Mouse (Mus musculus): ENCODE measurements at regions not wholly inside any gene's neighbourhood (a gene's known extent, or its start where the extent isn't known, plus 50 kb on each side); places are given as distances from the start of the nearest gene placed in this dataset.

DNA sequence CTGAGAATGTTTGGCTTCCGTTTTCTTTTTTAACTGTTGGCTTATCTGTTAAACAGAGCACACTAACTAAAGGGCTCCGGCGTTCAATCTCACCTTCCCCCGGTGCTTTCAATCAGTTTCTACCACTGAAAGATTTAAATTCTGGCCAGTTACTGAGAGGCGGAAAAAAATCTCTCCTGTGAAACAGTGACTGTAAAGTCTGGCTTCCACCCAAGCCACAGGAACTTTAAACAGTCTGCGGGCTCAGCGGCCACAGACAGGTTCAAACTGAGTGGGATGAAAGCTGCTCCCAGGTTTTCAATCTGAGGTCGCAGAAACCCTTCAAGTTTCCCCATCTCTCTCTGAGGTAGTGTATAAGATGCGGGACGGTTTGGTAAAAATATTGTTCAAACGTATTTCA lies 538.2 kb upstream of the Gm11114 start:
- no peak overlapping the region for H3K4me2 ChIP-seq (ENCODE audit: low read depth)
- no peak for ATAC-seq (ENCODE audit: insufficient read depth, low FRiP score, low TSS enrichment)
- H3K36me3 ChIP-seq (ENCODE audit: control insufficient read depth, insufficient read depth, low read length): no peaks in the 10 kb centered on the region
- no peaks in the 10 kb centered on the region for H3K27me3 ChIP-seq (ENCODE audit: control insufficient read depth, insufficient read depth, low read length)
- H3K4me1 ChIP-seq (ENCODE audit: control insufficient read depth, insufficient read depth, low read length): no peaks in the 10 kb centered on the region
- H3K27ac ChIP-seq (ENCODE audit: low read depth, low read length): no peak overlapping the region
- WGBS: 86% methylated on average over 11 of the region's 11 CpGs
- H3K4me3 ChIP-seq (ENCODE audit: low read depth, low read length): no peak overlapping the region
- no peak for DNase-seq (ENCODE audit: low spot score)
- H3K9ac ChIP-seq (ENCODE audit: low read length): no peak overlapping the region
- H3K9me3 ChIP-seq (ENCODE audit: control insufficient read depth, low read length): no peaks in the 10 kb centered on the region

- no peak for ATAC-seq (ENCODE audit: insufficient read depth, low FRiP score, low TSS enrichment)
- Histone ChIP-seq H3K36me3 (ENCODE audit: control insufficient read depth, insufficient read depth, low read length) (no peaks in the 10 kb centered on the region), H3K27ac (ENCODE audit: low read depth, low read length) (no peak overlapping the region), H3K9ac (ENCODE audit: low read length) (no peak overlapping the region), H3K4me3 (ENCODE audit: low read depth, low read length) (no peak overlapping the region), H3K27me3 (ENCODE audit: control insufficient read depth, insufficient read depth, low read length) (no peaks in the 10 kb centered on the region), H3K9me3 (ENCODE audit: control insufficient read depth, low read length) (no peaks in the 10 kb centered on the region), H3K4me1 (ENCODE audit: control insufficient read depth, insufficient read depth, low read length) (no peaks in the 10 kb centered on the region), H3K4me2 (ENCODE audit: low read depth) (no peak overlapping the region)
- WGBS: 82% methylated on average over 2 of the region's 2 CpGs
- no peak for DNase-seq (ENCODE audit: low spot score)
Observed at GRCm38 (mm10) chr9:84775190-84775589, 537.4 kb upstream of the Gm11114 start.

GRCm38 (mm10) chr9:84779125-84779524 lies 533.4 kb upstream of the Gm11114 start:
- DNase-seq (ENCODE audit: low spot score) (no peak), ATAC-seq (ENCODE audit: insufficient read depth, low FRiP score, low TSS enrichment) (no peak)
- Histone ChIP-seq H3K4me3 (ENCODE audit: low read depth, low read length) (no peak overlapping the region), H3K36me3 (ENCODE audit: control insufficient read depth, insufficient read depth, low read length) (no peaks in the 10 kb centered on the region), H3K9me3 (ENCODE audit: control insufficient read depth, low read length) (no peaks in the 10 kb centered on the region), H3K27ac (ENCODE audit: low read depth, low read length) (no peak overlapping the region), H3K9ac (ENCODE audit: low read length) (no peak overlapping the region), H3K4me2 (ENCODE audit: low read depth) (no peak overlapping the region), H3K27me3 (ENCODE audit: control insufficient read depth, insufficient read depth, low read length) (no peaks in the 10 kb centered on the region), H3K4me1 (ENCODE audit: control insufficient read depth, insufficient read depth, low read length) (no peaks in the 10 kb centered on the region)
- 79% methylated on average over 1 of the region's 1 CpGs for WGBS

- no peak overlapping the region for H3K27ac ChIP-seq (ENCODE audit: low read depth, low read length)
- H3K36me3 ChIP-seq (ENCODE audit: control insufficient read depth, insufficient read depth, low read length): no peaks in the 10 kb centered on the region
- H3K27me3 ChIP-seq (ENCODE audit: control insufficient read depth, insufficient read depth, low read length): no peaks in the 10 kb centered on the region
- no peak overlapping the region for H3K4me2 ChIP-seq (ENCODE audit: low read depth)
- DNase-seq (ENCODE audit: low spot score) (no peak), ATAC-seq (ENCODE audit: insufficient read depth, low FRiP score, low TSS enrichment) (no peak)
- no peaks in the 10 kb centered on the region for H3K9me3 ChIP-seq (ENCODE audit: control insufficient read depth, low read length)
- H3K4me3 ChIP-seq (ENCODE audit: low read depth, low read length): no peak overlapping the region
- H3K4me1 ChIP-seq (ENCODE audit: control insufficient read depth, insufficient read depth, low read length): no peaks in the 10 kb centered on the region
- no peak overlapping the region for H3K9ac ChIP-seq (ENCODE audit: low read length)
Observed at GRCm38 (mm10) chr9:84825768-84826167, 486.8 kb upstream of the Gm11114 start.

- no peak overlapping the region for H3K9ac ChIP-seq (ENCODE audit: low read length)
- WGBS: 87% methylated on average over 5 of the region's 5 CpGs
- no peaks in the 10 kb centered on the region for H3K9me3 ChIP-seq (ENCODE audit: control insufficient read depth, low read length)
- no peak overlapping the region for H3K4me3 ChIP-seq (ENCODE audit: low read depth, low read length)
- ATAC-seq (ENCODE audit: insufficient read depth, low FRiP score, low TSS enrichment) (no peak), DNase-seq (ENCODE audit: low spot score) (no peak)
- H3K27ac ChIP-seq (ENCODE audit: low read depth, low read length): no peak overlapping the region
- no peaks in the 10 kb centered on the region for H3K4me1 ChIP-seq (ENCODE audit: control insufficient read depth, insufficient read depth, low read length)
- H3K27me3 ChIP-seq (ENCODE audit: control insufficient read depth, insufficient read depth, low read length): no peaks in the 10 kb centered on the region
- no peaks in the 10 kb centered on the region for H3K36me3 ChIP-seq (ENCODE audit: control insufficient read depth, insufficient read depth, low read length)
- H3K4me2 ChIP-seq (ENCODE audit: low read depth): no peak overlapping the region
Observed at GRCm38 (mm10) chr9:84828934-84829333, 483.6 kb upstream of the Gm11114 start.

DNA sequence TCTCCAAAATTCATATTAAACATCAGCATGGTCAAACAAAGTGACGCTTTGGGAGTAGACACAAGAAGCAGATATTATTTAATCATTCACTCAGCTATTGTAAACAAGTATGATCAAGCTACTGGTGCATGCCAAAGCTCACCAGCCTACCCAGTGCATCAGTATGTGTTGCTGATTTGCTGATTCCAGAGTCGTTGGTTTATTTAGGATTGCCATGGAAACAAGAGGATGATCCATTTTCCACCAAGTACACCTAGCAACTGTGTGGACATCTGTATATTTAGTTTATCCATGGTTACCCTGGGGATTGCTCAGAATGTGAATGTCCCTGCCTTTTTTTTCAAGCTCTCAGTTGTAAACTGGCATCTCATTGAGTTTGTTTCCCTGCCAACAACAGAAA lies 481.9 kb upstream of the Gm11114 start:
- no peaks in the 10 kb centered on the region for H3K27me3 ChIP-seq (ENCODE audit: control insufficient read depth, insufficient read depth, low read length)
- no peak overlapping the region for H3K9ac ChIP-seq (ENCODE audit: low read length)
- 81% methylated on average over 2 of the region's 2 CpGs for WGBS
- H3K4me3 ChIP-seq (ENCODE audit: low read depth, low read length): no peak overlapping the region
- no peak for DNase-seq (ENCODE audit: low spot score)
- H3K4me2 ChIP-seq (ENCODE audit: low read depth): no peak overlapping the region
- no peak overlapping the region for H3K27ac ChIP-seq (ENCODE audit: low read depth, low read length)
- no peaks in the 10 kb centered on the region for H3K4me1 ChIP-seq (ENCODE audit: control insufficient read depth, insufficient read depth, low read length)
- H3K9me3 ChIP-seq (ENCODE audit: control insufficient read depth, low read length): no peaks in the 10 kb centered on the region
- H3K36me3 ChIP-seq (ENCODE audit: control insufficient read depth, insufficient read depth, low read length): no peaks in the 10 kb centered on the region
- no peak for ATAC-seq (ENCODE audit: insufficient read depth, low FRiP score, low TSS enrichment)

- WGBS: 89% methylated on average over 1 of the region's 1 CpGs
- Histone ChIP-seq H3K27me3 (ENCODE audit: control insufficient read depth, insufficient read depth, low read length) (no peaks in the 10 kb centered on the region), H3K4me2 (ENCODE audit: low read depth) (no peak overlapping the region), H3K4me1 (ENCODE audit: control insufficient read depth, insufficient read depth, low read length) (no peaks in the 10 kb centered on the region), H3K9ac (ENCODE audit: low read length) (no peak overlapping the region), H3K4me3 (ENCODE audit: low read depth, low read length) (no peak overlapping the region), H3K9me3 (ENCODE audit: control insufficient read depth, low read length) (no peaks in the 10 kb centered on the region), H3K27ac (ENCODE audit: low read depth, low read length) (no peak overlapping the region), H3K36me3 (ENCODE audit: control insufficient read depth, insufficient read depth, low read length) (no peaks in the 10 kb centered on the region)
- DNase-seq (ENCODE audit: low spot score) (no peak), ATAC-seq (ENCODE audit: insufficient read depth, low FRiP score, low TSS enrichment) (no peak)
Observed at GRCm38 (mm10) chr9:84837498-84837897, 475.1 kb upstream of the Gm11114 start.

- Histone ChIP-seq H3K4me3 (ENCODE audit: low read depth, low read length) (no peak overlapping the region), H3K27ac (ENCODE audit: low read depth, low read length) (no peak overlapping the region), H3K4me2 (ENCODE audit: low read depth) (no peak overlapping the region), H3K36me3 (ENCODE audit: control insufficient read depth, insufficient read depth, low read length) (no peaks in the 10 kb centered on the region), H3K4me1 (ENCODE audit: control insufficient read depth, insufficient read depth, low read length) (no peaks in the 10 kb centered on the region), H3K27me3 (ENCODE audit: control insufficient read depth, insufficient read depth, low read length) (no peaks in the 10 kb centered on the region), H3K9me3 (ENCODE audit: control insufficient read depth, low read length) (no peaks in the 10 kb centered on the region), H3K9ac (ENCODE audit: low read length) (no peak overlapping the region)
- ATAC-seq (ENCODE audit: insufficient read depth, low FRiP score, low TSS enrichment) (no peak), DNase-seq (ENCODE audit: low spot score) (no peak)
Observed at GRCm38 (mm10) chr9:84844021-84844420, 468.6 kb upstream of the Gm11114 start.

DNA sequence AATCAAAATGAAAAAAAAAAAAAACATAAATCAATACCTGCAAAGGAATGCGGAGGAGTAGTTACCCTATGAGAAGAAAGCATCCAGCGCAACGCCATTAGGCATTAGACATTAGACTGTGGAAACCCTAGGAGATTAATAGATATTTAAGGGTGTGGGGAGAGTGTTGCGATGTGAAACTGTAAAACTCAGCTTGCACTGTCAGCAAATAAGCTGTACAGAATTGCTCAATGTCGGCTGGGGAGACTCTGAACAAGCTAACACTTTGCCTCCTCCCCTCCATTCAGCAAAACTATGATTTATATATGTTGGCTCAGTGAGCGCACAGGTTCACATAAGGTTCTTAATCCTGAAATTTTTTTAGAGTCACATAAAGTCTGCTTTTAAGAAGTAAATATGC lies 451.0 kb upstream of the Gm11114 start:
- ATAC-seq (ENCODE audit: insufficient read depth, low FRiP score, low TSS enrichment) (no peak), DNase-seq (ENCODE audit: low spot score) (no peak)
- Histone ChIP-seq H3K36me3 (ENCODE audit: control insufficient read depth, insufficient read depth, low read length) (no peaks in the 10 kb centered on the region), H3K4me1 (ENCODE audit: control insufficient read depth, insufficient read depth, low read length) (no peaks in the 10 kb centered on the region), H3K27ac (ENCODE audit: low read depth, low read length) (no peak overlapping the region), H3K4me3 (ENCODE audit: low read depth, low read length) (no peak overlapping the region), H3K4me2 (ENCODE audit: low read depth) (no peak overlapping the region), H3K9me3 (ENCODE audit: control insufficient read depth, low read length) (no peaks in the 10 kb centered on the region), H3K9ac (ENCODE audit: low read length) (no peak overlapping the region), H3K27me3 (ENCODE audit: control insufficient read depth, insufficient read depth, low read length) (no peaks in the 10 kb centered on the region)
- 82% methylated on average over 6 of the region's 6 CpGs for WGBS

All from neural tube, embryonic 11.5 days (tissue).